Comparison of ENCODE assay signal across 8 mouse cellular contexts in genomic region chr3:88467116-88467824, GRCm38 (mm10). TPM values are rescaled to one million over a fixed set of nuclear protein-coding genes. Genes with fewer than 3 reads are reported as not detected.
DNase-seq lines count a peak whose midpoint lies in the region; ATAC-seq and TF ChIP-seq lines count a peak whose summit lies in the region.

No protein-coding gene starts in this region.

- H3K4me1 ChIP-seq in ES-Bruce4 (ENCODE audit: control insufficient read depth, insufficient read depth, low read length): no peaks in the 10 kb centered on the region
- H3K4me1 ChIP-seq in forebrain, embryonic 14.5 days (ENCODE audit: control insufficient read depth, insufficient read depth, low read length): no peaks in the 10 kb centered on the region
- H3K4me1 ChIP-seq in neural tube, embryonic 14.5 days (ENCODE audit: control insufficient read depth, insufficient read depth, low read length): no peaks in the 10 kb centered on the region
- H3K4me1 ChIP-seq in testis, adult 2 months (ENCODE audit: control insufficient read depth, insufficient read depth, low read length): peaks cover 2% of the 10 kb centered on the region; the same call in 1 of the 2 replicates

- H3K9ac ChIP-seq in ES-Bruce4 (ENCODE audit: low read depth, poor library complexity, severe bottlenecking): no peak overlapping the region
- no peak overlapping the region; the same call in 1 of the 2 replicates for H3K9ac ChIP-seq in forebrain, embryonic 14.5 days (ENCODE audit: low read length)
- no peak overlapping the region for H3K9ac ChIP-seq in neural tube, embryonic 14.5 days (replicated peaks; ENCODE audit: low read depth, low read length)

- TF ChIP-seq POLR2A in ES-Bruce4 (IDR thresholded peaks at IDR 0.05; ENCODE audit: insufficient read depth, low read length): no peak
- no peak for TF ChIP-seq POLR2A in testis, adult 2 months (IDR thresholded peaks at IDR 0.05; ENCODE audit: control insufficient read depth, low read depth, low read length)

- TF ChIP-seq CTCF in ES-Bruce4 (IDR thresholded peaks at IDR 0.05; ENCODE audit: low read depth, low read length): peak; percentile 95
- TF ChIP-seq CTCF in testis, adult 2 months (IDR thresholded peaks at IDR 0.05; ENCODE audit: control insufficient read depth, insufficient read depth, insufficient replicate concordance, low read depth, low read length): peak; percentile 87

- no peak overlapping the region for H3K4me3 ChIP-seq in ES-Bruce4 (ENCODE audit: low read depth, low read length)
- H3K4me3 ChIP-seq in forebrain, embryonic 14.5 days (ENCODE audit: low read depth, low read length): no peak overlapping the region
- no peak overlapping the region for H3K4me3 ChIP-seq in neural tube, embryonic 14.5 days (ENCODE audit: low read depth, low read length)
- peak overlapping the region; percentile 72 for H3K4me3 ChIP-seq in testis, adult 2 months (ENCODE audit: control insufficient read depth, low read depth, low read length)

- DNase-seq in forebrain, embryonic 14.5 days (ENCODE audit: low spot score): peak; percentile 94
- peak; percentile 90 to 96 for DNase-seq in heart, postnatal 36 days
- DNase-seq in layer of hippocampus, adult 18-20 months (ENCODE audit: low spot score in 2 of 2): peak; percentile 82 to 93
- peak; percentile 82 to 87 for DNase-seq in lung, adult 18-20 months

- H3K27me3 ChIP-seq in ES-Bruce4 (ENCODE audit: control insufficient read depth, insufficient read depth, low read length, poor library complexity, severe bottlenecking): no peaks in the 10 kb centered on the region
- no peaks in the 10 kb centered on the region for H3K27me3 ChIP-seq in forebrain, embryonic 14.5 days (replicated peaks; ENCODE audit: control insufficient read depth, insufficient read depth, low read length)
- no peaks in the 10 kb centered on the region for H3K27me3 ChIP-seq in neural tube, embryonic 14.5 days (ENCODE audit: control insufficient read depth, insufficient read depth, low read length)
- no peaks in the 10 kb centered on the region for H3K27me3 ChIP-seq in testis, adult 2 months (ENCODE audit: control insufficient read depth, insufficient read depth, low read length)

- H3K4me2 ChIP-seq in forebrain, embryonic 14.5 days (ENCODE audit: low read length): no peak overlapping the region
- H3K4me2 ChIP-seq in neural tube, embryonic 14.5 days (ENCODE audit: low read depth, low read length): no peak overlapping the region

- 30% methylated on average over 16 of the region's 16 CpGs for whole genome bisulfite sequencing in forebrain, embryonic 14.5 days
- WGBS in neural tube, embryonic 14.5 days: 30% methylated on average over 16 of the region's 16 CpGs

- H3K36me3 ChIP-seq in ES-Bruce4 (ENCODE audit: control insufficient read depth, insufficient read depth, low read length, poor library complexity, severe bottlenecking): no peaks in the 10 kb centered on the region
- H3K36me3 ChIP-seq in forebrain, embryonic 14.5 days (ENCODE audit: control insufficient read depth, insufficient read depth, low read length): no peaks in the 10 kb centered on the region
- H3K36me3 ChIP-seq in neural tube, embryonic 14.5 days (ENCODE audit: control insufficient read depth, insufficient read depth, low read length): no peaks in the 10 kb centered on the region
- H3K36me3 ChIP-seq in testis, adult 2 months (ENCODE audit: control insufficient read depth, insufficient read depth, low read length): no peaks in the 10 kb centered on the region

- no peak for TF ChIP-seq EP300 in ES-Bruce4 (IDR thresholded peaks at IDR 0.05; ENCODE audit: insufficient read depth, low read depth, low read length)

- H3K27ac ChIP-seq in ES-Bruce4 (ENCODE audit: insufficient read depth, low read length): no peak overlapping the region
- H3K27ac ChIP-seq in forebrain, embryonic 14.5 days (ENCODE audit: low read depth, low read length): no peak overlapping the region
- no peak overlapping the region for H3K27ac ChIP-seq in neural tube, embryonic 14.5 days (ENCODE audit: low read depth, low read length)
- H3K27ac ChIP-seq in testis, adult 2 months (ENCODE audit: control insufficient read depth, insufficient read depth, low read depth, low read length): peak overlapping the region; percentile 10; the same call in 1 of the 2 replicates

- intact Hi-C loops in heart, postnatal 36 days (cut with DNase I): loop anchor here (1.0 to 2.0 kb wide), 2 partner anchors 26 to 60 kb away; no protein-coding TSS in a partner anchor

- ATAC-seq in cerebellum, adult (ENCODE audit: insufficient number of reproducible peaks, low FRiP score, low TSS enrichment): peak; percentile 80; the same call in 1 of the 2 replicates
- ATAC-seq in forebrain, embryonic 14.5 days: peak; percentile 87
- ATAC-seq in neural tube, embryonic 14.5 days (ENCODE audit: low read depth): peak; percentile 86; the same call in 1 of the 2 replicates

- no peaks in the 10 kb centered on the region for H3K9me3 ChIP-seq in ES-Bruce4 (replicated peaks; ENCODE audit: control insufficient read depth, insufficient read depth, low read length, poor library complexity, severe bottlenecking)
- no peaks in the 10 kb centered on the region for H3K9me3 ChIP-seq in forebrain, embryonic 14.5 days (replicated peaks; ENCODE audit: control insufficient read depth, low read length)
- H3K9me3 ChIP-seq in neural tube, embryonic 14.5 days (ENCODE audit: control insufficient read depth, low read length): no peaks in the 10 kb centered on the region

RNA-seq across cellular contexts. Expression of gene Sema4a, which starts 6.3 kb away (rescaled TPM):
- 2.3 and 4.0 TPM in 2 replicates for polyA plus RNA-seq in ES-Bruce4 (2011; ENCODE audit: insufficient read depth, insufficient read length, low read depth, missing spikeins)
- 12.2 and 15.2 TPM in 2 replicates for polyA plus RNA-seq in forebrain, embryonic 14.5 days (2014; fragmentation: Nextera tagmentation; extraction: Ambion mirVana)
- 1 to 10 TPM; 3.1 to 3.6 TPM for total RNA-seq in heart, postnatal 36 days (2021)
- total RNA-seq in layer of hippocampus, adult 18-20 months (2021): 10 to 100 TPM; 40.4 to 41.5 TPM
- polyA plus RNA-seq in neural tube, embryonic 14.5 days (2014; fragmentation: Nextera tagmentation; extraction: Ambion mirVana): 20.8 and 21.5 TPM in 2 replicates
- polyA plus RNA-seq in testis, adult 2 months (2012; rRNA removed): 58.9 and 66.2 TPM in 2 replicates

RNA-seq across cellular contexts. Expression of gene Slc25a44, which starts 42.3 kb away (rescaled TPM):
- polyA plus RNA-seq in ES-Bruce4 (2011; ENCODE audit: insufficient read depth, insufficient read length, low read depth, missing spikeins): 13.5 and 14.7 TPM in 2 replicates
- 30.8 and 36.1 TPM in 2 replicates for polyA plus RNA-seq in forebrain, embryonic 14.5 days (2014; fragmentation: Nextera tagmentation; extraction: Ambion mirVana)
- total RNA-seq in heart, postnatal 36 days (2021): 10 to 100 TPM; 11.6 to 15.6 TPM
- 10 to 100 TPM; 71.9 to 73.0 TPM for total RNA-seq in layer of hippocampus, adult 18-20 months (2021)
- polyA plus RNA-seq in neural tube, embryonic 14.5 days (2014; fragmentation: Nextera tagmentation; extraction: Ambion mirVana): 40.8 and 42.5 TPM in 2 replicates
- 12.2 and 12.7 TPM in 2 replicates for polyA plus RNA-seq in testis, adult 2 months (2012; rRNA removed)

RNA-seq across cellular contexts. Expression of gene Lmna, which starts 42.5 kb away (rescaled TPM):
- polyA plus RNA-seq in ES-Bruce4 (2011; ENCODE audit: insufficient read depth, insufficient read length, low read depth, missing spikeins): 30.0 and 37.2 TPM in 2 replicates
- polyA plus RNA-seq in forebrain, embryonic 14.5 days (2014; fragmentation: Nextera tagmentation; extraction: Ambion mirVana): 18.0 and 28.5 TPM in 2 replicates
- 100 to 1,000 TPM; 121 to 130 TPM for total RNA-seq in heart, postnatal 36 days (2021)
- 10 to 100 TPM; 36.5 to 40.2 TPM for total RNA-seq in layer of hippocampus, adult 18-20 months (2021)
- polyA plus RNA-seq in neural tube, embryonic 14.5 days (2014; fragmentation: Nextera tagmentation; extraction: Ambion mirVana): 41.0 and 41.4 TPM in 2 replicates
- 14.4 and 16.7 TPM in 2 replicates for polyA plus RNA-seq in testis, adult 2 months (2012; rRNA removed)

RNA-seq across cellular contexts. Expression of gene Pmf1, which starts 57.1 kb away (rescaled TPM):
- polyA plus RNA-seq in ES-Bruce4 (2011; ENCODE audit: insufficient read depth, insufficient read length, low read depth, missing spikeins): 88.6 and 102 TPM in 2 replicates
- 63.2 and 70.6 TPM in 2 replicates for polyA plus RNA-seq in forebrain, embryonic 14.5 days (2014; fragmentation: Nextera tagmentation; extraction: Ambion mirVana)
- 10 to 100 TPM; 14.5 to 18.3 TPM for total RNA-seq in heart, postnatal 36 days (2021)
- total RNA-seq in layer of hippocampus, adult 18-20 months (2021): 1 to 10 TPM; 5.9 to 6.5 TPM
- polyA plus RNA-seq in neural tube, embryonic 14.5 days (2014; fragmentation: Nextera tagmentation; extraction: Ambion mirVana): 19.3 and 22.2 TPM in 2 replicates
- 27.5 and 27.9 TPM in 2 replicates for polyA plus RNA-seq in testis, adult 2 months (2012; rRNA removed)
